Mouse (Mus musculus): ENCODE measurements at regions not wholly inside any gene's neighbourhood (a gene's known extent, or its start where the extent isn't known, plus 50 kb on each side); places are given as distances from the start of the nearest gene placed in this dataset.
A peak's percentile ranks its signal among the peaks of the same experiment; 100 is the strongest.

- 54% methylated on average over 12 of the region's 12 CpGs for WGBS
- TF ChIP-seq EP300 (IDR thresholded peaks at IDR 0.05) (peak; percentile 78), CTCF (IDR thresholded peaks at IDR 0.05) (no peak)
- no peaks in the 10 kb centered on the region for H3K27me3 ChIP-seq (replicated peaks; ENCODE audit: insufficient read depth, low read length)
- no peak overlapping the region for H3K27ac ChIP-seq (ENCODE audit: low read length)
- no peak overlapping the region for H3K4me2 ChIP-seq (replicated peaks; ENCODE audit: low read depth, low read length)
- H3K9me3 ChIP-seq (ENCODE audit: low read length) = no peaks in the 10 kb centered on the region
- ATAC-seq = peak; percentile 58
- H3K9ac ChIP-seq (replicated peaks; ENCODE audit: low read depth) = no peak overlapping the region
- no peak overlapping the region for H3K4me3 ChIP-seq (ENCODE audit: low read depth, low read length)
- H3K4me1 ChIP-seq (ENCODE audit: insufficient read depth, low read depth, low read length) = peaks cover 8% of the 10 kb centered on the region; the same call in 1 of the 2 replicates
- DNase-seq (ENCODE audit: low spot score) = peak; percentile 52
- no peaks in the 10 kb centered on the region for H3K36me3 ChIP-seq (ENCODE audit: insufficient read depth, low read length)
Observed at GRCm38 (mm10) chr5:74870615-74871014, 167.9 kb upstream of the Lnx1 start.

GRCm38 (mm10) chr5:74867113-74867785 lies 164.5 kb upstream of the Lnx1 start:
- DNase-seq (ENCODE audit: low spot score) = no peak
- H3K4me3 ChIP-seq (ENCODE audit: low read depth, low read length) = no peak overlapping the region
- no peaks in the 10 kb centered on the region for H3K9me3 ChIP-seq (ENCODE audit: low read length)
- H3K27ac ChIP-seq (ENCODE audit: low read length) = no peak overlapping the region
- no peak for ATAC-seq
- no peaks in the 10 kb centered on the region for H3K36me3 ChIP-seq (ENCODE audit: insufficient read depth, low read length)
- no peak overlapping the region for H3K4me2 ChIP-seq (replicated peaks; ENCODE audit: low read depth, low read length)
- WGBS = 85% methylated on average over 11 of the region's 11 CpGs
- H3K27me3 ChIP-seq (replicated peaks; ENCODE audit: insufficient read depth, low read length) = no peaks in the 10 kb centered on the region
- H3K4me1 ChIP-seq (ENCODE audit: insufficient read depth, low read depth, low read length) = no peaks in the 10 kb centered on the region
- no peak for TF ChIP-seq CTCF (IDR thresholded peaks at IDR 0.05)
- TF ChIP-seq EP300 (IDR thresholded peaks at IDR 0.05) = no peak
- no peak overlapping the region for H3K9ac ChIP-seq (replicated peaks; ENCODE audit: low read depth)

- Histone ChIP-seq H3K4me2 (replicated peaks; ENCODE audit: low read depth, low read length) (no peak overlapping the region), H3K27me3 (replicated peaks; ENCODE audit: insufficient read depth, low read length) (no peaks in the 10 kb centered on the region), H3K9ac (replicated peaks; ENCODE audit: low read depth) (no peak overlapping the region), H3K27ac (ENCODE audit: low read length) (no peak overlapping the region), H3K4me3 (ENCODE audit: low read depth, low read length) (no peak overlapping the region), H3K36me3 (ENCODE audit: insufficient read depth, low read length) (no peaks in the 10 kb centered on the region), H3K9me3 (ENCODE audit: low read length) (no peaks in the 10 kb centered on the region), H3K4me1 (ENCODE audit: insufficient read depth, low read depth, low read length) (no peaks in the 10 kb centered on the region)
- WGBS = 11% methylated on average over 7 of the region's 7 CpGs
- DNase-seq (ENCODE audit: low spot score) = peak; percentile 46
- peak; percentile 37; the same call in 1 of the 2 replicates for ATAC-seq
- TF ChIP-seq EP300 (IDR thresholded peaks at IDR 0.05) = no peak
- no peak for TF ChIP-seq CTCF (IDR thresholded peaks at IDR 0.05)
Observed at GRCm38 (mm10) chr5:74866697-74867096, 164.0 kb upstream of the Lnx1 start.

GRCm38 (mm10) chr5:74865446-74865845 lies 162.7 kb upstream of the Lnx1 start:
- no peak overlapping the region for H3K27ac ChIP-seq (ENCODE audit: low read length)
- H3K27me3 ChIP-seq (replicated peaks; ENCODE audit: insufficient read depth, low read length) = no peaks in the 10 kb centered on the region
- no peak overlapping the region for H3K4me3 ChIP-seq (ENCODE audit: low read depth, low read length)
- WGBS = 88% methylated on average over 9 of the region's 9 CpGs
- ATAC-seq (no peak), DNase-seq (ENCODE audit: low spot score) (no peak)
- no peaks in the 10 kb centered on the region for H3K9me3 ChIP-seq (ENCODE audit: low read length)
- H3K36me3 ChIP-seq (ENCODE audit: insufficient read depth, low read length) = no peaks in the 10 kb centered on the region
- no peaks in the 10 kb centered on the region for H3K4me1 ChIP-seq (ENCODE audit: insufficient read depth, low read depth, low read length)
- TF ChIP-seq CTCF (IDR thresholded peaks at IDR 0.05) (no peak), EP300 (IDR thresholded peaks at IDR 0.05) (no peak)
- H3K4me2 ChIP-seq (replicated peaks; ENCODE audit: low read depth, low read length) = no peak overlapping the region
- H3K9ac ChIP-seq (replicated peaks; ENCODE audit: low read depth) = no peak overlapping the region

- H3K36me3 ChIP-seq (ENCODE audit: insufficient read depth, low read length) = no peaks in the 10 kb centered on the region
- no peak overlapping the region for H3K9ac ChIP-seq (replicated peaks; ENCODE audit: low read depth)
- 69% methylated on average over 6 of the region's 6 CpGs for WGBS
- ATAC-seq = peak; percentile 72
- H3K27ac ChIP-seq (ENCODE audit: low read length) = no peak overlapping the region
- no peaks in the 10 kb centered on the region for H3K27me3 ChIP-seq (replicated peaks; ENCODE audit: insufficient read depth, low read length)
- DNase-seq (ENCODE audit: low spot score) = peak; percentile 68
- no peaks in the 10 kb centered on the region for H3K4me1 ChIP-seq (ENCODE audit: insufficient read depth, low read depth, low read length)
- no peak for TF ChIP-seq CTCF (IDR thresholded peaks at IDR 0.05)
- peak; percentile 43; the same call in 1 of the 2 replicates for TF ChIP-seq EP300 (IDR thresholded peaks at IDR 0.05)
- no peak overlapping the region for H3K4me2 ChIP-seq (replicated peaks; ENCODE audit: low read depth, low read length)
- H3K9me3 ChIP-seq (ENCODE audit: low read length) = no peaks in the 10 kb centered on the region
- no peak overlapping the region for H3K4me3 ChIP-seq (ENCODE audit: low read depth, low read length)
Observed at GRCm38 (mm10) chr5:74864540-74865157, 161.9 kb upstream of the Lnx1 start.

GRCm38 (mm10) chr5:74861297-74861696 lies 158.6 kb upstream of the Lnx1 start:
- 29% methylated on average over 2 of the region's 2 CpGs for WGBS
- Histone ChIP-seq H3K27ac (ENCODE audit: low read length) (no peak overlapping the region), H3K36me3 (ENCODE audit: insufficient read depth, low read length) (no peaks in the 10 kb centered on the region), H3K27me3 (replicated peaks; ENCODE audit: insufficient read depth, low read length) (no peaks in the 10 kb centered on the region), H3K9me3 (ENCODE audit: low read length) (no peaks in the 10 kb centered on the region), H3K4me2 (replicated peaks; ENCODE audit: low read depth, low read length) (no peak overlapping the region), H3K4me3 (ENCODE audit: low read depth, low read length) (no peak overlapping the region), H3K9ac (replicated peaks; ENCODE audit: low read depth) (no peak overlapping the region), H3K4me1 (ENCODE audit: insufficient read depth, low read depth, low read length) (no peaks in the 10 kb centered on the region)
- peak; percentile 32; the same call in 1 of the 2 replicates for ATAC-seq
- peak; percentile 23 for DNase-seq (ENCODE audit: low spot score)
- TF ChIP-seq EP300 (IDR thresholded peaks at IDR 0.05) (no peak), CTCF (IDR thresholded peaks at IDR 0.05) (no peak)
